Mouse (Mus musculus) embryonic facial prominence, embryonic 14.5 days (tissue): ENCODE data around the gene Cenpj. TPM values are rescaled to one million over a fixed set of nuclear protein-coding genes. Genes with fewer than 3 reads are reported as not detected.

ENCODE experiments used
- ATAC-seq: fragments of 200-750 bp; cut with Nextera tagmentation; 2 replicates; pipeline ENCODE4 v1.8.0; 2017; ENCODE audit warnings: low read depth, moderate number of reproducible peaks, moderate TSS enrichment
- DNase-seq: peaks from one replicate; pipeline ENCODE4 v3.0.0-alpha.2; 2015; ENCODE audit warnings: low spot score
- H3K27ac ChIP-seq: fragments of 300-500 bp; sonication (generic); replicated peaks from 2 replicates; pipeline ENCODE4 v1.5.1; 2014; ENCODE audit warnings: low read depth, mild to moderate bottlenecking, low read length, moderate library complexity
- H3K27me3 ChIP-seq: fragments of 300-500 bp; sonication (generic); replicated peaks from 2 replicates; pipeline ENCODE4 v1.6.1; 2014; ENCODE audit warnings: low read length; ENCODE audit not compliant: control insufficient read depth, insufficient read depth
- H3K36me3 ChIP-seq: fragments of 300-500 bp; sonication (generic); 2 replicates; pipeline ENCODE4 v1.6.1; 2014; ENCODE audit warnings: low read length, mixed read lengths; ENCODE audit not compliant: control insufficient read depth, insufficient read depth
- H3K4me1 ChIP-seq: fragments of 300-500 bp; sonication (generic); 2 replicates; pipeline ENCODE4 v1.6.1; 2014; ENCODE audit warnings: antibody characterized with exemption, low read length; ENCODE audit not compliant: control insufficient read depth, insufficient read depth
- H3K4me2 ChIP-seq: fragments of 300-500 bp; sonication (generic); 2 replicates; pipeline ENCODE4 v1.6.1; 2014; ENCODE audit warnings: low read depth, mild to moderate bottlenecking, low read length, moderate library complexity, mixed read lengths
- H3K4me3 ChIP-seq: fragments of 300-500 bp; sonication (generic); 2 replicates; pipeline ENCODE4 v1.5.1; 2014; ENCODE audit warnings: low read depth, mild to moderate bottlenecking, low read length
- H3K9ac ChIP-seq: fragments of 300-500 bp; sonication (generic); 2 replicates; pipeline ENCODE4 v1.6.1; 2014; ENCODE audit warnings: low read depth, mild to moderate bottlenecking, low read length, moderate library complexity, mixed read lengths
- H3K9me3 ChIP-seq: fragments of 300-500 bp; sonication (generic); 2 replicates; pipeline ENCODE4 v1.6.1; 2016; ENCODE audit warnings: low read length; ENCODE audit not compliant: control insufficient read depth
- WGBS: fragments of 180-500 bp; shearing (Covaris S2); extraction: QIAGEN DNeasy Blood & Tissue Kit; methylation state at CpG from one replicate; pipeline ENCODE4 v1.1.7; 2014; 5-methylcytosine and 5-hydroxymethylcytosine counted together
- polyA plus RNA-seq: library from polyadenylated mRNA; unstranded; fragments of >200 nt; fragmentation: Nextera tagmentation; extraction: Ambion mirVana; gene quantifications from 2 replicates; pipeline ENCODE4 v1.2.1, GENCODE M21; 2014

Cenpj gene
- polyA plus RNA-seq, result 9.5 and 12.2 TPM in 2 replicates

- peak within 1 kb of the TSS; percentile 70 for H3K9ac ChIP-seq
- ATAC-seq (peak; percentile 36; the same call in 1 of the 2 replicates), DNase-seq (peak; percentile 88)
- no peaks in the 10 kb centered on the region for H3K9me3 ChIP-seq
- H3K4me3 ChIP-seq, result peak within 1 kb of the TSS; percentile 48
- H3K36me3 ChIP-seq, result no peaks in the 10 kb centered on the region
- H3K4me2 ChIP-seq, result peak within 1 kb of the TSS; percentile 76
- peaks cover 4% of the 10 kb centered on the region; the same call in 1 of the 2 replicates for H3K4me1 ChIP-seq
- WGBS, result 0% methylated on average over 22 of the region's 24 CpGs
- H3K27me3 ChIP-seq, result no peaks in the 10 kb centered on the region
- H3K27ac ChIP-seq, result no peak within 1 kb of the TSS
Observed at GRCm38 (mm10) chr14:56575416-56575815, at the start of gene Cenpj, which contains the start of gene Parp4. TSS of gene Cenpj (minus strand) at chr14:56575425. TSS of gene Parp4 (plus strand) at chr14:56575619.

- Histone ChIP-seq H3K4me3 (no peak overlapping the region), H3K4me1 (no peaks in the 10 kb centered on the region), H3K36me3 (no peaks in the 10 kb centered on the region), H3K4me2 (no peak overlapping the region), H3K27me3 (no peaks in the 10 kb centered on the region), H3K27ac (no peak overlapping the region), H3K9me3 (no peaks in the 10 kb centered on the region), H3K9ac (no peak overlapping the region)
- 80% methylated on average over 8 of the region's 8 CpGs for WGBS
- no peak for DNase-seq
- ATAC-seq, result no peak
Observed at GRCm38 (mm10) chr14:56620425-56620824, 45.2 kb upstream of the Cenpj start.

GRCm38 (mm10) chr14:56617470-56617869 is 42.2 kb upstream of the Cenpj start:
- H3K4me1 ChIP-seq, result no peaks in the 10 kb centered on the region
- no peak for DNase-seq
- no peak overlapping the region for H3K9ac ChIP-seq
- H3K4me3 ChIP-seq, result no peak overlapping the region
- H3K4me2 ChIP-seq, result no peak overlapping the region
- no peaks in the 10 kb centered on the region for H3K36me3 ChIP-seq
- H3K27ac ChIP-seq, result no peak overlapping the region
- no peak for ATAC-seq
- no peaks in the 10 kb centered on the region for H3K27me3 ChIP-seq
- 84% methylated on average over 1 of the region's 1 CpGs for WGBS
- no peaks in the 10 kb centered on the region for H3K9me3 ChIP-seq

GRCm38 (mm10) chr14:56613212-56613611 is 38.0 kb upstream of the Cenpj start:
- DNase-seq (no peak), ATAC-seq (no peak)
- 80% methylated on average over 3 of the region's 3 CpGs for WGBS
- Histone ChIP-seq H3K4me2 (no peak overlapping the region), H3K4me3 (no peak overlapping the region), H3K27ac (no peak overlapping the region), H3K27me3 (no peaks in the 10 kb centered on the region), H3K36me3 (no peaks in the 10 kb centered on the region), H3K9ac (no peak overlapping the region), H3K9me3 (0 out of 2 replicates have a peak, but pooled peaks cover 3% of the 10 kb centered on the region), H3K4me1 (no peaks in the 10 kb centered on the region)

GRCm38 (mm10) chr14:56605136-56605535 is 29.9 kb upstream of the Cenpj start:
- no peak overlapping the region for H3K27ac ChIP-seq
- no peaks in the 10 kb centered on the region for H3K27me3 ChIP-seq
- H3K4me3 ChIP-seq, result no peak overlapping the region
- DNase-seq, result no peak
- H3K4me1 ChIP-seq, result no peaks in the 10 kb centered on the region
- ATAC-seq, result no peak
- WGBS, result 78% methylated on average over 4 of the region's 4 CpGs
- H3K9ac ChIP-seq, result no peak overlapping the region
- no peak overlapping the region for H3K4me2 ChIP-seq
- H3K9me3 ChIP-seq, result 0 out of 2 replicates have a peak, but pooled peaks cover 3% of the 10 kb centered on the region
- H3K36me3 ChIP-seq, result no peaks in the 10 kb centered on the region

GRCm38 (mm10) chr14:56604438-56604837 is 29.2 kb upstream of the Cenpj start:
- H3K27ac ChIP-seq, result no peak overlapping the region
- H3K4me3 ChIP-seq, result no peak overlapping the region
- no peak overlapping the region for H3K4me2 ChIP-seq
- H3K9ac ChIP-seq, result no peak overlapping the region
- no peaks in the 10 kb centered on the region for H3K4me1 ChIP-seq
- no peaks in the 10 kb centered on the region for H3K9me3 ChIP-seq
- H3K27me3 ChIP-seq, result no peaks in the 10 kb centered on the region
- WGBS, result 84% methylated on average over 5 of the region's 5 CpGs
- ATAC-seq (no peak), DNase-seq (no peak)
- H3K36me3 ChIP-seq, result no peaks in the 10 kb centered on the region

- no peaks in the 10 kb centered on the region for H3K9me3 ChIP-seq
- H3K4me2 ChIP-seq, result no peak overlapping the region
- no peak overlapping the region for H3K9ac ChIP-seq
- H3K36me3 ChIP-seq, result no peaks in the 10 kb centered on the region
- H3K27me3 ChIP-seq, result no peaks in the 10 kb centered on the region
- H3K4me1 ChIP-seq, result no peaks in the 10 kb centered on the region
- ATAC-seq (no peak), DNase-seq (no peak)
- H3K4me3 ChIP-seq, result no peak overlapping the region
- 82% methylated on average over 9 of the region's 9 CpGs for WGBS
- H3K27ac ChIP-seq, result no peak overlapping the region
Observed at GRCm38 (mm10) chr14:56602069-56602468, 26.8 kb upstream of the Cenpj start.

- ATAC-seq, result no peak
- Histone ChIP-seq H3K9ac (no peak overlapping the region), H3K9me3 (no peaks in the 10 kb centered on the region), H3K36me3 (no peaks in the 10 kb centered on the region), H3K27me3 (no peaks in the 10 kb centered on the region), H3K4me3 (no peak overlapping the region), H3K27ac (no peak overlapping the region), H3K4me2 (no peak overlapping the region), H3K4me1 (no peaks in the 10 kb centered on the region)
- 52% methylated on average over 6 of the region's 6 CpGs for WGBS
- peak; percentile 37 for DNase-seq
Observed at GRCm38 (mm10) chr14:56598759-56599158, 23.5 kb upstream of the Cenpj start.

- WGBS, result 84% methylated on average over 1 of the region's 1 CpGs
- H3K4me2 ChIP-seq, result no peak overlapping the region
- H3K9ac ChIP-seq, result no peak overlapping the region
- no peaks in the 10 kb centered on the region for H3K27me3 ChIP-seq
- H3K27ac ChIP-seq, result no peak overlapping the region
- H3K4me3 ChIP-seq, result no peak overlapping the region
- no peaks in the 10 kb centered on the region for H3K4me1 ChIP-seq
- H3K36me3 ChIP-seq, result no peaks in the 10 kb centered on the region
- ATAC-seq (no peak), DNase-seq (no peak)
- H3K9me3 ChIP-seq, result no peaks in the 10 kb centered on the region
Observed at GRCm38 (mm10) chr14:56594811-56595210, 19.6 kb upstream of the Cenpj start.
